Mouse (Mus musculus): Measurements from ENCODE around the gene Cdr2l. TPM values are rescaled to one million over a fixed set of nuclear protein-coding genes. Genes with fewer than 3 reads are reported as not detected.
"Not testable (repeated sequence)": the region's sequence is repeated elsewhere in the genome, so short reads cannot be mapped to it uniquely, and the experiment has no call there.

Cdr2l gene
- polyA plus RNA-seq, 2 experiments: 1.0 to 1.5 TPM

GRCm38 (mm10) chr11:115381276-115381675 lies 440 bp upstream of the Cdr2l start:
- ATAC-seq (ENCODE audit: insufficient read depth): no peak
- no peak overlapping the region for H3K4me3 ChIP-seq (ENCODE audit: insufficient read depth in 1 of 2, low read depth in 2 of 2, low read length in 2 of 2)
- DNase-seq (ENCODE audit: low read depth in 3 of 3, low spot score in 3 of 3): no peak
- TF ChIP-seq CTCF (IDR thresholded peaks at IDR 0.05; ENCODE audit: low read depth) (no peak), EP300 (IDR thresholded peaks at IDR 0.05; ENCODE audit: low read depth) (no peak)
- H3K27ac ChIP-seq: no peak overlapping the region
- no peaks in the 10 kb centered on the region; a peak in 1 of 4 replicates for H3K4me1 ChIP-seq (replicated peaks; ENCODE audit: control insufficient read depth in 2 of 2, insufficient read depth in 2 of 2, low read length in 1 of 2)
- no peak overlapping the region for H3K4me2 ChIP-seq (ENCODE audit: low read depth)
- no peaks in the 10 kb centered on the region for H3K36me3 ChIP-seq (replicated peaks; ENCODE audit: control insufficient read depth, insufficient read depth, low read depth)
- WGBS (ENCODE audit: insufficient replicate concordance): 42% methylated on average over 9 of the region's 9 CpGs
- no peaks in the 10 kb centered on the region for H3K9me3 ChIP-seq (ENCODE audit: control insufficient read depth, low read length)
- peaks cover 41% of the 10 kb centered on the region for H3K27me3 ChIP-seq (ENCODE audit: control insufficient read depth, insufficient read depth, low read length)
- H3K9ac ChIP-seq (replicated peaks): no peak overlapping the region

GRCm38 (mm10) chr11:115382891-115383290 lies 1.2 kb downstream of the Cdr2l start:
- no peak for TF ChIP-seq EP300 (IDR thresholded peaks at IDR 0.05; ENCODE audit: low read depth)
- no peak for TF ChIP-seq CTCF (IDR thresholded peaks at IDR 0.05; ENCODE audit: low read depth)
- Histone ChIP-seq H3K36me3 (replicated peaks; ENCODE audit: control insufficient read depth, insufficient read depth, low read depth) (no peaks in the 10 kb centered on the region), H3K9me3 (ENCODE audit: control insufficient read depth, low read length) (no peaks in the 10 kb centered on the region), H3K9ac (replicated peaks) (no peak overlapping the region), H3K4me1 (replicated peaks; ENCODE audit: control insufficient read depth in 2 of 2, insufficient read depth in 2 of 2, low read length in 1 of 2) (no peaks in the 10 kb centered on the region; a peak in 1 of 4 replicates), H3K4me3 (ENCODE audit: insufficient read depth in 1 of 2, low read depth in 2 of 2, low read length in 2 of 2) (no peak overlapping the region), H3K4me2 (ENCODE audit: low read depth) (peak overlapping the region; percentile 44; the same call in 1 of the 2 replicates), H3K27me3 (ENCODE audit: control insufficient read depth, insufficient read depth, low read length) (peaks cover 41% of the 10 kb centered on the region), H3K27ac (no peak overlapping the region)
- DNase-seq (ENCODE audit: low read depth in 3 of 3, low spot score in 3 of 3): no peak
- WGBS (ENCODE audit: insufficient replicate concordance): 30% methylated on average over 5 of the region's 5 CpGs
- ATAC-seq (ENCODE audit: insufficient read depth): no peak

GRCm38 (mm10) chr11:115383701-115384474 lies 2.2 kb downstream of the Cdr2l start:
- WGBS (ENCODE audit: insufficient replicate concordance): 48% methylated on average over 16 of the region's 16 CpGs
- Histone ChIP-seq H3K36me3 (replicated peaks; ENCODE audit: control insufficient read depth, insufficient read depth, low read depth) (no peaks in the 10 kb centered on the region), H3K27me3 (ENCODE audit: control insufficient read depth, insufficient read depth, low read length) (peaks cover 41% of the 10 kb centered on the region), H3K9ac (replicated peaks) (no peak overlapping the region), H3K4me1 (replicated peaks; ENCODE audit: control insufficient read depth in 2 of 2, insufficient read depth in 2 of 2, low read length in 1 of 2) (no peaks in the 10 kb centered on the region; a peak in 1 of 4 replicates), H3K9me3 (ENCODE audit: control insufficient read depth, low read length) (no peaks in the 10 kb centered on the region), H3K4me2 (ENCODE audit: low read depth) (no peak overlapping the region), H3K4me3 (ENCODE audit: insufficient read depth in 1 of 2, low read depth in 2 of 2, low read length in 2 of 2) (no peak overlapping the region), H3K27ac (no peak overlapping the region)
- ATAC-seq (ENCODE audit: insufficient read depth) (no peak), DNase-seq (ENCODE audit: low read depth in 3 of 3, low spot score in 3 of 3) (no peak)
- no peak for TF ChIP-seq EP300 (IDR thresholded peaks at IDR 0.05; ENCODE audit: low read depth)
- TF ChIP-seq CTCF (IDR thresholded peaks at IDR 0.05; ENCODE audit: low read depth): no peak

- Histone ChIP-seq H3K4me3 (ENCODE audit: insufficient read depth in 1 of 2, low read depth in 2 of 2, low read length in 2 of 2) (no peak overlapping the region), H3K9ac (replicated peaks) (no peak overlapping the region), H3K4me2 (ENCODE audit: low read depth) (no peak overlapping the region), H3K36me3 (replicated peaks; ENCODE audit: control insufficient read depth, insufficient read depth, low read depth) (no peaks in the 10 kb centered on the region), H3K9me3 (ENCODE audit: control insufficient read depth, low read length) (no peaks in the 10 kb centered on the region), H3K27ac (no peak overlapping the region), H3K4me1 (replicated peaks; ENCODE audit: control insufficient read depth in 2 of 2, insufficient read depth in 2 of 2, low read length in 1 of 2) (no peaks in the 10 kb centered on the region; a peak in 1 of 4 replicates), H3K27me3 (ENCODE audit: control insufficient read depth, insufficient read depth, low read length) (peaks cover 41% of the 10 kb centered on the region)
- TF ChIP-seq CTCF (IDR thresholded peaks at IDR 0.05; ENCODE audit: low read depth) (no peak), EP300 (IDR thresholded peaks at IDR 0.05; ENCODE audit: low read depth) (no peak)
- WGBS (ENCODE audit: insufficient replicate concordance): 57% methylated on average over 5 of the region's 5 CpGs
- DNase-seq (ENCODE audit: low read depth in 3 of 3, low spot score in 3 of 3) (no peak), ATAC-seq (ENCODE audit: insufficient read depth) (no peak)
Measured at GRCm38 (mm10) chr11:115384587-115384986, 2.9 kb downstream of the Cdr2l start.

- not testable (repeated sequence) for H3K27ac ChIP-seq; H3K9ac ChIP-seq (replicated peaks); ATAC-seq (ENCODE audit: insufficient read depth); H3K9me3 ChIP-seq (ENCODE audit: control insufficient read depth, low read length); DNase-seq (ENCODE audit: low read depth in 3 of 3, low spot score in 3 of 3); H3K4me3 ChIP-seq (ENCODE audit: insufficient read depth in 1 of 2, low read depth in 2 of 2, low read length in 2 of 2); H3K4me2 ChIP-seq (ENCODE audit: low read depth); H3K4me1 ChIP-seq (replicated peaks; ENCODE audit: control insufficient read depth in 2 of 2, insufficient read depth in 2 of 2, low read length in 1 of 2); H3K36me3 ChIP-seq (replicated peaks; ENCODE audit: control insufficient read depth, insufficient read depth, low read depth)
- 75% methylated on average over 3 of the region's 3 CpGs for WGBS (ENCODE audit: insufficient replicate concordance)
- H3K27me3 ChIP-seq (ENCODE audit: control insufficient read depth, insufficient read depth, low read length): peaks cover 25% of the 10 kb centered on the region
Measured at GRCm38 (mm10) chr11:115386859-115387258, 5.1 kb downstream of the Cdr2l start.

All from liver, embryonic 14.5 days (tissue).